Mouse (Mus musculus): ENCODE results near the gene Ppa1. TPM values are rescaled to one million over a fixed set of nuclear protein-coding genes. Genes with fewer than 3 reads are reported as not detected.

Ppa1 gene
- total RNA-seq, 1 experiment = 262 TPM

DNA sequence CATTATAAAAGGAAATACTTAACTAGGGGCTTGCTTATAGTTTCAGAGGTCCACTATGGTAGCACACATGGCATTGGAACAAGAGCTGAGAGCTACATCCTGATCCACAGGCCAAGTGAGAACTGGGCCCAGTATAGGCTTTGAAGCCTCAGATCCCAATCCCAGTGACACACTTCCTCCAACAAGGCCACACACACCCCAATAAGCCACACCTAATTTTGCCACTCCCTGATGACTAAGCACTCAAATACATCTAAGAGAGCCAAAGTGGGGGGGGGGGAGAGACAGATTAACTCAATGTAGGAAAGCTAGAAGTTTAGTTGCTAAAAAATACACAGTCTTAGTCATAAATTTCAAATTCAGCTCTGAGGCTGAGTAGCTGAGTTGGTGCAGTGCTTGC lies 21.5 kb downstream of the Ppa1 start:
- in situ Hi-C loops (cut with MboI; ENCODE audit: low sequenced_read_pairs in 2 of 2, unreplicated experiment in 2 of 2) = no loop called here
- peaks cover 0 to 2% of the 10 kb centered on the region in 2 experiments; a peak in 3 of 4 replicates for H3K4me1 ChIP-seq (ENCODE audit: control insufficient read depth in 2 of 2, insufficient read depth in 2 of 2, low read length in 2 of 2, poor library complexity in 1 of 2)
- H3K9ac ChIP-seq (ENCODE audit: insufficient read depth, low read depth, low read length, poor library complexity, severe bottlenecking) = no peak overlapping the region
- no peak overlapping the region for H3K27ac ChIP-seq (ENCODE audit: insufficient read depth, low read depth, low read length, poor library complexity, severe bottlenecking)
- H3K9me3 ChIP-seq (ENCODE audit: control insufficient read depth, insufficient read depth, low read depth, low read length) = no peaks in the 10 kb centered on the region
- H3K4me3 ChIP-seq (ENCODE audit: insufficient read depth in 1 of 2, low read depth in 1 of 2, low read length in 2 of 2, poor library complexity in 1 of 2, severe bottlenecking in 1 of 2) = no peak overlapping the region
- TF ChIP-seq MAFK (IDR thresholded peaks at IDR 0.05; ENCODE audit: insufficient read depth, low read depth, low read length) (0 out of 2 replicates have a peak, but pooled peaks have one; percentile 41), ZNF384 (IDR thresholded peaks at IDR 0.05; ENCODE audit: low read depth, low read length) (no peak), CHD2 (IDR thresholded peaks at IDR 0.05; ENCODE audit: low read depth, low read length) (no peak), ZC3H11A (IDR thresholded peaks at IDR 0.05; ENCODE audit: borderline replicate concordance, low read depth, low read length) (no peak)
- DNase-seq (ENCODE audit: low read depth, low spot score) = no peak
- H3K36me3 ChIP-seq (ENCODE audit: control insufficient read depth, insufficient read depth, low read length, poor library complexity, severe bottlenecking) = peaks cover 42% of the 10 kb centered on the region

- DNase-seq (ENCODE audit: low read depth, low spot score) = no peak
- Histone ChIP-seq H3K27ac (ENCODE audit: insufficient read depth, low read depth, low read length, poor library complexity, severe bottlenecking) (no peak overlapping the region), H3K4me3 (ENCODE audit: insufficient read depth in 1 of 2, low read depth in 1 of 2, low read length in 2 of 2, poor library complexity in 1 of 2, severe bottlenecking in 1 of 2) (no peak overlapping the region), H3K9me3 (ENCODE audit: control insufficient read depth, insufficient read depth, low read depth, low read length) (no peaks in the 10 kb centered on the region), H3K36me3 (ENCODE audit: control insufficient read depth, insufficient read depth, low read length, poor library complexity, severe bottlenecking) (peaks cover 39% of the 10 kb centered on the region), H3K4me1 (ENCODE audit: control insufficient read depth in 2 of 2, insufficient read depth in 2 of 2, low read length in 2 of 2, poor library complexity in 1 of 2) (peaks cover 0 to 2% of the 10 kb centered on the region in 2 experiments; a peak in 3 of 4 replicates), H3K9ac (ENCODE audit: insufficient read depth, low read depth, low read length, poor library complexity, severe bottlenecking) (no peak overlapping the region)
- in situ Hi-C loops (cut with MboI; ENCODE audit: low sequenced_read_pairs in 2 of 2, unreplicated experiment in 2 of 2) = no loop called here
- no peak for TF ChIP-seq CHD2 (IDR thresholded peaks at IDR 0.05; ENCODE audit: low read depth, low read length)
- no peak for TF ChIP-seq HCFC1 (IDR thresholded peaks at IDR 0.05; ENCODE audit: borderline replicate concordance, insufficient read depth, low read length)
- TF ChIP-seq MAFK (IDR thresholded peaks at IDR 0.05; ENCODE audit: insufficient read depth, low read depth, low read length) = no peak
- no peak for TF ChIP-seq ZC3H11A (IDR thresholded peaks at IDR 0.05; ENCODE audit: borderline replicate concordance, low read depth, low read length)
- TF ChIP-seq ZNF384 (IDR thresholded peaks at IDR 0.05; ENCODE audit: low read depth, low read length) = no peak
Observed at GRCm38 (mm10) chr10:61670758-61671157, 22.4 kb downstream of the Ppa1 start.

- DNase-seq (ENCODE audit: low read depth, low spot score) = no peak
- Histone ChIP-seq H3K4me1 (ENCODE audit: control insufficient read depth in 2 of 2, insufficient read depth in 2 of 2, low read length in 2 of 2, poor library complexity in 1 of 2) (peaks cover 0 to under 1% of the 10 kb centered on the region in 2 experiments; a peak in 1 of 4 replicates), H3K9ac (ENCODE audit: insufficient read depth, low read depth, low read length, poor library complexity, severe bottlenecking) (no peak overlapping the region), H3K9me3 (ENCODE audit: control insufficient read depth, insufficient read depth, low read depth, low read length) (no peaks in the 10 kb centered on the region), H3K4me3 (ENCODE audit: insufficient read depth in 1 of 2, low read depth in 1 of 2, low read length in 2 of 2, poor library complexity in 1 of 2, severe bottlenecking in 1 of 2) (no peak overlapping the region), H3K27ac (ENCODE audit: insufficient read depth, low read depth, low read length, poor library complexity, severe bottlenecking) (no peak overlapping the region), H3K36me3 (ENCODE audit: control insufficient read depth, insufficient read depth, low read length, poor library complexity, severe bottlenecking) (peaks cover 22% of the 10 kb centered on the region)
- in situ Hi-C loops (cut with MboI; ENCODE audit: low sequenced_read_pairs in 2 of 2, unreplicated experiment in 2 of 2) = no loop called here
- no peak for TF ChIP-seq CHD2 (IDR thresholded peaks at IDR 0.05; ENCODE audit: low read depth, low read length)
- TF ChIP-seq MAFK (IDR thresholded peaks at IDR 0.05; ENCODE audit: insufficient read depth, low read depth, low read length) = no peak
- TF ChIP-seq ZC3H11A (IDR thresholded peaks at IDR 0.05; ENCODE audit: borderline replicate concordance, low read depth, low read length) = no peak
- TF ChIP-seq HCFC1 (IDR thresholded peaks at IDR 0.05; ENCODE audit: borderline replicate concordance, insufficient read depth, low read length) = no peak
- TF ChIP-seq ZNF384 (IDR thresholded peaks at IDR 0.05; ENCODE audit: low read depth, low read length) = no peak
Observed at GRCm38 (mm10) chr10:61675935-61676334, 27.6 kb downstream of the Ppa1 start.

DNA sequence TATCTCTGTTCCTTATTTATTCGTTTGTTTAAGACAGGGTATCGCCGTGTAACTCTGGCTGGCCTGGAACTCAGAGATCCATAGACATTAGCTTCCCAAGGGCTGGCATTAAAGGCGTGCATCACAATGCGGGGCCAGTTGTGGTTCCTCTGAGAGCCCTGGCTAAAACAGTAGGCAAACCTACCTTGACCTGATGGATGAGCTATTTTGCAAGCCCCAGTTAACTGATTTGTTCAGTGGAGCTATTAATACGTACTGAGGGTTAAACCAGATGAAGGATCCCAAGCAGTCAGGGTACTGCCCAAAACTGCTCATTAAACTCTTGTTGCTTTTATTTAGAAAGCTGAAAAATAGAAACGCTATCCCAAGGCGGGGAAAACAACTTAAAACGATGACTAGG lies 31.2 kb downstream of the Ppa1 start:
- TF ChIP-seq MAFK (IDR thresholded peaks at IDR 0.05; ENCODE audit: insufficient read depth, low read depth, low read length) (no peak), ZC3H11A (IDR thresholded peaks at IDR 0.05; ENCODE audit: borderline replicate concordance, low read depth, low read length) (no peak), CHD2 (IDR thresholded peaks at IDR 0.05; ENCODE audit: low read depth, low read length) (no peak), HCFC1 (IDR thresholded peaks at IDR 0.05; ENCODE audit: borderline replicate concordance, insufficient read depth, low read length) (no peak), ZNF384 (IDR thresholded peaks at IDR 0.05; ENCODE audit: low read depth, low read length) (no peak)
- H3K9ac ChIP-seq (ENCODE audit: insufficient read depth, low read depth, low read length, poor library complexity, severe bottlenecking) = peak overlapping the region; percentile 67; the same call in 1 of the 2 replicates
- DNase-seq (ENCODE audit: low read depth, low spot score) = no peak
- H3K27ac ChIP-seq (ENCODE audit: insufficient read depth, low read depth, low read length, poor library complexity, severe bottlenecking) = no peak overlapping the region
- H3K9me3 ChIP-seq (ENCODE audit: control insufficient read depth, insufficient read depth, low read depth, low read length) = no peaks in the 10 kb centered on the region
- H3K4me3 ChIP-seq (ENCODE audit: insufficient read depth in 1 of 2, low read depth in 1 of 2, low read length in 2 of 2, poor library complexity in 1 of 2, severe bottlenecking in 1 of 2) = peak overlapping the region; percentile 47 to 99
- H3K4me1 ChIP-seq (ENCODE audit: control insufficient read depth in 2 of 2, insufficient read depth in 2 of 2, low read length in 2 of 2, poor library complexity in 1 of 2) = peaks cover 3 to 4% of the 10 kb centered on the region in 2 experiments; a peak in 3 of 4 replicates
- peaks cover 6% of the 10 kb centered on the region; the same call in 1 of the 2 replicates for H3K36me3 ChIP-seq (ENCODE audit: control insufficient read depth, insufficient read depth, low read length, poor library complexity, severe bottlenecking)
- in situ Hi-C loops (cut with MboI; ENCODE audit: low sequenced_read_pairs in 2 of 2, unreplicated experiment in 2 of 2) = no loop called here
